Mouse (Mus musculus) heart, adult 9 months (tissue): ENCODE results near the gene Mpv17l.
"Not testable (repeated sequence)": the region's sequence is repeated elsewhere in the genome, so short reads cannot be mapped to it uniquely, and the experiment has no call there.

Source experiments
- DNase-seq, 2 experiments: peaks; one replicate each; pipeline ENCODE4 v3.0.0; 2022; ENCODE audit warnings: low spot score in 2 of 2

Gene Mpv17l

GRCm38 (mm10) chr16:13902888-13903483 lies at the start of gene Mpv17l, which contains the start of gene Pdxdc1:
Gene Mpv17l (plus strand): TSS chr16:13903161.
Gene Pdxdc1 (minus strand): TSS chr16:13903131.
- peak; percentile 95 to 97 for DNase-seq

- no peak for DNase-seq
These were observed 49.1 kb upstream of the Mpv17l start for GRCm38 (mm10) chr16:13853886-13854285.

GRCm38 (mm10) chr16:13866076-13866475 lies 36.9 kb upstream of the Mpv17l start:
- DNase-seq: no peak

- DNase-seq: no peak
These were observed 36.3 kb upstream of the Mpv17l start for GRCm38 (mm10) chr16:13866616-13867015.

GRCm38 (mm10) chr16:13867406-13867805 lies 35.6 kb upstream of the Mpv17l start:
- not testable (repeated sequence) for DNase-seq

GRCm38 (mm10) chr16:13867910-13868514 lies 34.9 kb upstream of the Mpv17l start:
- DNase-seq: no peak

- DNase-seq: no peak
These were observed 27.5 kb upstream of the Mpv17l start for GRCm38 (mm10) chr16:13875483-13875882.

GRCm38 (mm10) chr16:13883094-13883774 lies 19.7 kb upstream of the Mpv17l start:
- DNase-seq: no peak

GRCm38 (mm10) chr16:13890449-13890848 lies 12.5 kb upstream of the Mpv17l start:
- DNase-seq: no peak

- no peak for DNase-seq
These were observed 10.1 kb upstream of the Mpv17l start for GRCm38 (mm10) chr16:13892850-13893249.

GRCm38 (mm10) chr16:13894097-13894496 lies 8.9 kb upstream of the Mpv17l start:
- no peak for DNase-seq

- no peak for DNase-seq
These were observed 7.2 kb upstream of the Mpv17l start for GRCm38 (mm10) chr16:13895740-13896139.

GRCm38 (mm10) chr16:13896357-13896756 lies 6.6 kb upstream of the Mpv17l start:
- no peak for DNase-seq

GRCm38 (mm10) chr16:13898981-13899380 lies 4.0 kb upstream of the Mpv17l start:
- DNase-seq: no peak

- DNase-seq: no peak
These were observed 547 bp upstream of the Mpv17l start for GRCm38 (mm10) chr16:13902397-13902831.

- DNase-seq: no peak
These were observed 527 bp downstream of the Mpv17l start for GRCm38 (mm10) chr16:13903488-13903887.

- DNase-seq: no peak
These were observed 4.3 kb downstream of the Mpv17l start for GRCm38 (mm10) chr16:13907297-13907696.

- DNase-seq: no peak
These were observed 17.1 kb downstream of the Mpv17l start for GRCm38 (mm10) chr16:13920093-13920492.

GRCm38 (mm10) chr16:13921063-13921462 lies 18.1 kb downstream of the Mpv17l start:
- DNase-seq: no peak

GRCm38 (mm10) chr16:13921781-13922180 lies 18.8 kb downstream of the Mpv17l start:
- no peak for DNase-seq

GRCm38 (mm10) chr16:13922499-13922898 lies 19.5 kb downstream of the Mpv17l start:
- DNase-seq: not testable (repeated sequence)

- DNase-seq: not testable (repeated sequence)
These were observed 20.0 kb downstream of the Mpv17l start for GRCm38 (mm10) chr16:13922966-13923365.
